Comparison of ENCODE assay signal across 21 mouse cellular contexts in the genomic region with DNA sequence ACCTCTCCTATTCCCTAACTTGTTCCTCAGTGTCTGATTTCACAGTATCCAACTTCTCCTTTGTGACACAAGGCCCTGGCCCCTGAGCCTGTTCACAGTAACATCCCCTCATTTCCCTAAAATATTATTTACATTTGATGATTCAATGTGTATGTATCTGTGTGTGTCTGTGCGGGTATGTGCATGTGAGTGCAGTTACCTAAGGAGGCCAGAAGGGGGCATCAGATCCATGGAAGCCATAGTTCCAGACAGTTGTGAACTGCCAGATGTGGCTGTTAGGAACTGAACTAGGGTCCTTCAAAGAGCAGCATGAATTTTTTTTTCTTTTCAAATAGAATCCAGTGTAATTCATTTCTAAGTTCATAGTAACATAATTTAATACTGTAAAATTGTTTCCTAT. TPM values are rescaled to one million over a fixed set of nuclear protein-coding genes. Genes with fewer than 3 reads are reported as not detected.
DNase-seq lines count a peak whose midpoint lies in the region; ATAC-seq and TF ChIP-seq lines count a peak whose summit lies in the region.
"Had no signal": no experiment of that assay in that cellular context is flagged by ENCODE, and none has a peak within 500 bp of the region (broad histone marks: within the 10 kb centered on the region; RNA-seq: fewer than 3 reads in every experiment).

No protein-coding gene starts in this region.

- H3K4me3 ChIP-seq in intestine, postnatal 0 days (ENCODE audit: low read depth, low read length), result no peak overlapping the region
- no peak overlapping the region for H3K4me3 ChIP-seq in intestine, embryonic 15.5 days (replicated peaks)
- H3K4me3 ChIP-seq in lung, postnatal 0 days (ENCODE audit: low read depth, low read length), result no peak overlapping the region
- no peak overlapping the region for H3K4me3 ChIP-seq in ES-E14 (ENCODE audit: insufficient read depth in 1 of 2, low read depth in 1 of 2, low read length in 2 of 2, poor library complexity in 1 of 2, severe bottlenecking in 1 of 2)
- H3K4me3 ChIP-seq: embryonic facial prominence, embryonic 12.5 days; limb, embryonic 15.5 days; lung, embryonic 15.5 days; megakaryocyte, embryonic 14.5 days; neural tube, embryonic 13.5 days had no signal

- TF ChIP-seq CTCF in intestine, postnatal 0 days (IDR thresholded peaks at IDR 0.05; ENCODE audit: low read depth), result peak; percentile 32
- TF ChIP-seq CTCF in lung, postnatal 0 days (IDR thresholded peaks at IDR 0.05), result peak; percentile 20; the same call in 1 of the 2 replicates

- in situ Hi-C loops in ES-E14 (cut with MboI; ENCODE audit: low sequenced_read_pairs in 2 of 2, unreplicated experiment in 2 of 2), result no loop called here

- H3K4me1 ChIP-seq in intestine, postnatal 0 days (replicated peaks; ENCODE audit: control insufficient read depth, insufficient read depth, low read length), result no peaks in the 10 kb centered on the region
- H3K4me1 ChIP-seq in intestine, embryonic 15.5 days (replicated peaks), result no peaks in the 10 kb centered on the region
- H3K4me1 ChIP-seq in lung, postnatal 0 days (ENCODE audit: insufficient read depth, low read depth, low read length), result no peaks in the 10 kb centered on the region
- no peaks in the 10 kb centered on the region for H3K4me1 ChIP-seq in ES-E14 (ENCODE audit: control insufficient read depth in 2 of 2, insufficient read depth in 2 of 2, low read length in 2 of 2, poor library complexity in 1 of 2)
- H3K4me1 ChIP-seq: embryonic facial prominence, embryonic 12.5 days; limb, embryonic 15.5 days; lung, embryonic 15.5 days; megakaryocyte, embryonic 14.5 days; neural tube, embryonic 13.5 days had no signal

- H3K9ac ChIP-seq in intestine, postnatal 0 days (ENCODE audit: low read depth, low read length), result no peak overlapping the region
- H3K9ac ChIP-seq in intestine, embryonic 15.5 days, result no peak overlapping the region
- no peak overlapping the region for H3K9ac ChIP-seq in lung, postnatal 0 days (replicated peaks; ENCODE audit: low read depth)
- H3K9ac ChIP-seq in ES-E14 (ENCODE audit: insufficient read depth, low read depth, low read length, poor library complexity, severe bottlenecking), result no peak overlapping the region
- H3K9ac ChIP-seq: embryonic facial prominence, embryonic 12.5 days; limb, embryonic 15.5 days; lung, embryonic 15.5 days; neural tube, embryonic 13.5 days had no signal

- DNase-seq in lung, postnatal 0 days (ENCODE audit: low spot score), result no peak
- no peak for DNase-seq in lung, postnatal 36 days
- DNase-seq in ES-E14 (ENCODE audit: low read depth, low spot score), result no peak
- no peak for DNase-seq in cerebellum, adult 11-12 months
- DNase-seq in adrenal gland, postnatal 25 days, result no peak
- DNase-seq: cerebellum, adult 2 months; gastrocnemius, postnatal 14 days; kidney, postnatal 25 days; thymus, postnatal 36 days had no signal

- no peaks in the 10 kb centered on the region for H3K27me3 ChIP-seq in intestine, postnatal 0 days (replicated peaks; ENCODE audit: control insufficient read depth, insufficient read depth, low read length)
- no peaks in the 10 kb centered on the region for H3K27me3 ChIP-seq in intestine, embryonic 15.5 days (replicated peaks)
- no peaks in the 10 kb centered on the region for H3K27me3 ChIP-seq in lung, postnatal 0 days (replicated peaks; ENCODE audit: insufficient read depth, low read length)
- H3K27me3 ChIP-seq: embryonic facial prominence, embryonic 12.5 days; limb, embryonic 15.5 days; lung, embryonic 15.5 days; neural tube, embryonic 13.5 days had no signal

- no peak overlapping the region for H3K4me2 ChIP-seq in intestine, postnatal 0 days (replicated peaks; ENCODE audit: low read depth)
- H3K4me2 ChIP-seq in intestine, embryonic 15.5 days (replicated peaks), result no peak overlapping the region
- no peak overlapping the region for H3K4me2 ChIP-seq in lung, postnatal 0 days (replicated peaks; ENCODE audit: low read depth, low read length)
- H3K4me2 ChIP-seq: embryonic facial prominence, embryonic 12.5 days; limb, embryonic 15.5 days; lung, embryonic 15.5 days; neural tube, embryonic 13.5 days had no signal

- H3K36me3 ChIP-seq in intestine, postnatal 0 days (ENCODE audit: control insufficient read depth, insufficient read depth), result no peaks in the 10 kb centered on the region
- H3K36me3 ChIP-seq in intestine, embryonic 15.5 days, result no peaks in the 10 kb centered on the region
- no peaks in the 10 kb centered on the region for H3K36me3 ChIP-seq in lung, postnatal 0 days (ENCODE audit: insufficient read depth, low read length)
- no peaks in the 10 kb centered on the region for H3K36me3 ChIP-seq in ES-E14 (ENCODE audit: control insufficient read depth, insufficient read depth, low read length, poor library complexity, severe bottlenecking)
- H3K36me3 ChIP-seq: embryonic facial prominence, embryonic 12.5 days; limb, embryonic 15.5 days; lung, embryonic 15.5 days; neural tube, embryonic 13.5 days had no signal

- no peak for ATAC-seq in intestine, postnatal 0 days
- ATAC-seq in intestine, embryonic 15.5 days, result no peak
- ATAC-seq in lung, postnatal 0 days, result no peak
- ATAC-seq in monocyte, adult 5-6 weeks (replicated peaks; ENCODE audit: insufficient number of reproducible peaks, low FRiP score, low TSS enrichment, poor library complexity, severe bottlenecking), result 0 out of 2 replicates have a peak, but pooled peaks have one; percentile 27
- ATAC-seq: forebrain, embryonic 16.5 days; intestine, embryonic 16.5 days had no signal

- H3K27ac ChIP-seq in intestine, postnatal 0 days (ENCODE audit: low read depth, low read length), result no peak overlapping the region
- no peak overlapping the region for H3K27ac ChIP-seq in intestine, embryonic 15.5 days
- no peak overlapping the region for H3K27ac ChIP-seq in lung, postnatal 0 days (ENCODE audit: low read length)
- no peak overlapping the region for H3K27ac ChIP-seq in ES-E14 (ENCODE audit: insufficient read depth, low read depth, low read length, poor library complexity, severe bottlenecking)
- H3K27ac ChIP-seq: embryonic facial prominence, embryonic 12.5 days; limb, embryonic 15.5 days; lung, embryonic 15.5 days; neural tube, embryonic 13.5 days had no signal

- no peaks in the 10 kb centered on the region for H3K9me3 ChIP-seq in intestine, postnatal 0 days (ENCODE audit: control insufficient read depth)
- H3K9me3 ChIP-seq in intestine, embryonic 15.5 days, result no peaks in the 10 kb centered on the region
- H3K9me3 ChIP-seq in lung, postnatal 0 days (ENCODE audit: low read length), result no peaks in the 10 kb centered on the region
- no peaks in the 10 kb centered on the region for H3K9me3 ChIP-seq in ES-E14 (ENCODE audit: control insufficient read depth, insufficient read depth, low read depth, low read length)
- H3K9me3 ChIP-seq: embryonic facial prominence, embryonic 12.5 days; limb, embryonic 15.5 days; lung, embryonic 15.5 days; neural tube, embryonic 13.5 days had no signal

- TF ChIP-seq EP300 in lung, postnatal 0 days (IDR thresholded peaks at IDR 0.05), result no peak

- WGBS in intestine, postnatal 0 days, result 98% methylated on average over 1 of the region's 1 CpGs
- 97% methylated on average over 1 of the region's 1 CpGs for WGBS in intestine, embryonic 15.5 days
- 100% methylated on average over 1 of the region's 1 CpGs for WGBS in lung, postnatal 0 days

TF ChIP-seq in ES-E14, 5 proteins besides CTCF, POLR2A, EP300 and RAD21:
- TF ChIP-seq ZNF384 (IDR thresholded peaks at IDR 0.05; ENCODE audit: low read depth, low read length) (no peak), HCFC1 (IDR thresholded peaks at IDR 0.05; ENCODE audit: borderline replicate concordance, insufficient read depth, low read length) (no peak), ZC3H11A (IDR thresholded peaks at IDR 0.05; ENCODE audit: borderline replicate concordance, low read depth, low read length) (peak; percentile 35; the same call in 1 of the 2 replicates), MAFK (IDR thresholded peaks at IDR 0.05; ENCODE audit: insufficient read depth, low read depth, low read length) (no peak), CHD2 (IDR thresholded peaks at IDR 0.05; ENCODE audit: low read depth, low read length) (no peak)
TF ChIP-seq in ES-E14: peak in this region for 1.

RNA-seq across cellular contexts. Expression of a gene that starts 10.1 kb away (rescaled TPM):
- 0.03 TPM in 1 of 2 replicates, not detected in the other for polyA plus RNA-seq in intestine, postnatal 0 days (2015; fragmentation: Nextera tagmentation; extraction: Ambion mirVana)
- polyA plus RNA-seq in intestine, embryonic 15.5 days (2015; fragmentation: Nextera tagmentation; extraction: Ambion mirVana), result not detected in 2 replicates
- not detected in 2 replicates for polyA plus RNA-seq in lung, postnatal 0 days (2015; fragmentation: Nextera tagmentation; extraction: Ambion mirVana)
- total RNA-seq in ES-E14 (2012; rRNA removed), result 0.69 and 1.7 TPM in 2 replicates
- 2.2 to 5.0 TPM (median 3.1 TPM) in 3 replicates for total RNA-seq in monocyte, adult 5-6 weeks (2017)
- total RNA-seq in adrenal gland, postnatal 25 days (2021), result 0.94 and 1.6 TPM in 2 replicates
- total RNA-seq: common myeloid progenitor, adult 5-6 weeks had no signal
- polyA plus RNA-seq: heart, postnatal 0 days; intestine, embryonic 16.5 days; lung, embryonic 15.5 days had no signal

RNA-seq across cellular contexts. Expression of a gene that starts 33.0 kb away (rescaled TPM):
- 48.4 and 49.3 TPM in 2 replicates for polyA plus RNA-seq in intestine, postnatal 0 days (2015; fragmentation: Nextera tagmentation; extraction: Ambion mirVana)
- polyA plus RNA-seq in intestine, embryonic 15.5 days (2015; fragmentation: Nextera tagmentation; extraction: Ambion mirVana), result 55.4 and 56.0 TPM in 2 replicates
- 34.7 and 36.1 TPM in 2 replicates for polyA plus RNA-seq in lung, postnatal 0 days (2015; fragmentation: Nextera tagmentation; extraction: Ambion mirVana)
- 39.1 and 59.4 TPM in 2 replicates for total RNA-seq in ES-E14 (2012; rRNA removed)
- total RNA-seq in monocyte, adult 5-6 weeks (2017), result 10.6 to 23.0 TPM (median 13.2 TPM) in 3 replicates
- 36.2 and 37.9 TPM in 2 replicates for total RNA-seq in adrenal gland, postnatal 25 days (2021)

RNA-seq across cellular contexts. Expression of a gene that starts 42.2 kb away (rescaled TPM):
- polyA plus RNA-seq in intestine, postnatal 0 days (2015; fragmentation: Nextera tagmentation; extraction: Ambion mirVana), result 95.2 and 106 TPM in 2 replicates
- polyA plus RNA-seq in intestine, embryonic 15.5 days (2015; fragmentation: Nextera tagmentation; extraction: Ambion mirVana), result 138 and 143 TPM in 2 replicates
- polyA plus RNA-seq in lung, postnatal 0 days (2015; fragmentation: Nextera tagmentation; extraction: Ambion mirVana), result 113 and 115 TPM in 2 replicates
- total RNA-seq in ES-E14 (2012; rRNA removed), result 208 and 250 TPM in 2 replicates
- 446 to 519 TPM (median 465 TPM) in 3 replicates for total RNA-seq in monocyte, adult 5-6 weeks (2017)
- 194 and 214 TPM in 2 replicates for total RNA-seq in adrenal gland, postnatal 25 days (2021)
